Comparison of ENCODE assay signal across 8 mouse cellular contexts in genomic region chr11:115898886-115899285, GRCm38 (mm10). TPM values are rescaled to one million over a fixed set of nuclear protein-coding genes. Genes with fewer than 3 reads are reported as not detected.
DNase-seq lines count a peak whose midpoint lies in the region; ATAC-seq and TF ChIP-seq lines count a peak whose summit lies in the region.

No protein-coding gene starts in this region.

- H3K9ac ChIP-seq in forebrain, postnatal 0 days: no peak overlapping the region
- no peak overlapping the region for H3K9ac ChIP-seq in forebrain, embryonic 15.5 days (replicated peaks)
- H3K9ac ChIP-seq in hindbrain, embryonic 12.5 days: no peak overlapping the region

- H3K9me3 ChIP-seq in forebrain, postnatal 0 days (ENCODE audit: low read length): no peaks in the 10 kb centered on the region
- no peaks in the 10 kb centered on the region for H3K9me3 ChIP-seq in forebrain, embryonic 15.5 days
- no peaks in the 10 kb centered on the region for H3K9me3 ChIP-seq in G1E (replicated peaks)
- no peaks in the 10 kb centered on the region for H3K9me3 ChIP-seq in hindbrain, embryonic 12.5 days (replicated peaks)

- 0 out of 2 replicates have a peak, but pooled peaks cover 5% of the 10 kb centered on the region for H3K36me3 ChIP-seq in forebrain, postnatal 0 days (ENCODE audit: insufficient read depth)
- H3K36me3 ChIP-seq in forebrain, embryonic 15.5 days: peaks cover 12% of the 10 kb centered on the region
- peaks cover 81% of the 10 kb centered on the region for H3K36me3 ChIP-seq in G1E (replicated peaks)
- H3K36me3 ChIP-seq in hindbrain, embryonic 12.5 days: peaks cover 31% of the 10 kb centered on the region
- no peaks in the 10 kb centered on the region for H3K36me3 ChIP-seq in myocyte (ENCODE audit: control insufficient read depth, insufficient read depth)

- DNase-seq in forebrain, postnatal 0 days: peak; percentile 30
- peak; percentile 56 for DNase-seq in G1E (ENCODE audit: low spot score)
- DNase-seq in embryo, embryonic 10.5 days (ENCODE audit: low spot score): peak; percentile 61
- peak; percentile 32 to 64 for DNase-seq in left cerebral cortex, postnatal 25 days (ENCODE audit: low spot score in 2 of 2)
- DNase-seq in thymus, postnatal 14 days: peak; percentile 86

- H3K4me1 ChIP-seq in forebrain, postnatal 0 days (ENCODE audit: insufficient read depth): no peaks in the 10 kb centered on the region
- H3K4me1 ChIP-seq in forebrain, embryonic 15.5 days: 0 out of 2 replicates have a peak, but pooled peaks cover 3% of the 10 kb centered on the region
- H3K4me1 ChIP-seq in G1E (ENCODE audit: insufficient read depth, low read depth, low read length): peaks cover 67% of the 10 kb centered on the region
- H3K4me1 ChIP-seq in hindbrain, embryonic 12.5 days: peaks cover 30% of the 10 kb centered on the region

- no peak overlapping the region for H3K27ac ChIP-seq in forebrain, postnatal 0 days (ENCODE audit: low read depth, low read length)
- H3K27ac ChIP-seq in forebrain, embryonic 15.5 days (replicated peaks): no peak overlapping the region
- peak overlapping the region; percentile 44 for H3K27ac ChIP-seq in hindbrain, embryonic 12.5 days

- ATAC-seq in forebrain, postnatal 0 days: peak; percentile 88
- no peak for ATAC-seq in forebrain, embryonic 15.5 days (replicated peaks)
- no peak for ATAC-seq in G1E (ENCODE audit: extremely low read depth, insufficient number of reproducible peaks, low FRiP score, poor library complexity, severe bottlenecking)
- no peak for ATAC-seq in hindbrain, embryonic 12.5 days (ENCODE audit: low FRiP score)

- no peaks in the 10 kb centered on the region for H3K27me3 ChIP-seq in forebrain, postnatal 0 days (ENCODE audit: insufficient read depth, low read length)
- no peaks in the 10 kb centered on the region for H3K27me3 ChIP-seq in forebrain, embryonic 15.5 days
- H3K27me3 ChIP-seq in G1E (ENCODE audit: insufficient read depth, low read length) (no peaks in the 10 kb centered on the region), myocyte (ENCODE audit: control insufficient read depth, insufficient read depth, insufficient read length) (no peaks in the 10 kb centered on the region)
- H3K27me3 ChIP-seq in hindbrain, embryonic 12.5 days: no peaks in the 10 kb centered on the region

- no peak for TF ChIP-seq POLR2A in myocyte (IDR thresholded peaks at IDR 0.05; ENCODE audit: insufficient read length, low read depth)

- no peak overlapping the region for H3K4me3 ChIP-seq in forebrain, postnatal 0 days (ENCODE audit: low read depth, low read length)
- no peak overlapping the region for H3K4me3 ChIP-seq in forebrain, embryonic 15.5 days
- H3K4me3 ChIP-seq in G1E (ENCODE audit: low read depth, low read length): peak overlapping the region; percentile 39; the same call in 1 of the 2 replicates
- no peak overlapping the region for H3K4me3 ChIP-seq in hindbrain, embryonic 12.5 days
- no peak overlapping the region for H3K4me3 ChIP-seq in myocyte

- WGBS in forebrain, postnatal 0 days: 16% methylated on average over 4 of the region's 4 CpGs
- WGBS in forebrain, embryonic 15.5 days: 21% methylated on average over 4 of the region's 4 CpGs
- WGBS in hindbrain, embryonic 12.5 days: 15% methylated on average over 4 of the region's 4 CpGs

- intact Hi-C loops in left cerebral cortex, postnatal 25 days (cut with DNase I): no loop called here

- peak; percentile 59 for TF ChIP-seq CTCF in forebrain, postnatal 0 days (IDR thresholded peaks at IDR 0.05; ENCODE audit: low read depth)
- TF ChIP-seq CTCF in G1E (IDR thresholded peaks at IDR 0.05; ENCODE audit: low read depth, low read length): peak; percentile 91

- no peaks in the 10 kb centered on the region for H3K79me2 ChIP-seq in myocyte (ENCODE audit: control insufficient read depth, insufficient read depth)

- H3K4me2 ChIP-seq in forebrain, postnatal 0 days (ENCODE audit: low read depth): no peak overlapping the region
- no peak overlapping the region for H3K4me2 ChIP-seq in forebrain, embryonic 15.5 days (replicated peaks)
- H3K4me2 ChIP-seq in hindbrain, embryonic 12.5 days (replicated peaks): no peak overlapping the region
- H3K4me2 ChIP-seq in myocyte (ENCODE audit: low read depth): peak overlapping the region; percentile 76

- no peak overlapping the region for H3ac ChIP-seq in myocyte (ENCODE audit: control insufficient read depth, insufficient read length)

TF ChIP-seq in myocyte, 11 proteins besides CTCF, POLR2A, EP300 and RAD21:
- TF ChIP-seq MYOG (IDR thresholded peaks at IDR 0.05; ENCODE audit: control insufficient read depth in 1 of 3, insufficient read depth in 1 of 3, insufficient read length in 2 of 3, low read depth in 2 of 3): no peak
- TF ChIP-seq MYOD1 (IDR thresholded peaks at IDR 0.05; ENCODE audit: control insufficient read depth in 1 of 3, insufficient read length in 2 of 3, low read depth in 2 of 3): peak in 1 of 3 experiments; percentile 9

RNA-seq across cellular contexts. Expression of gene Smim5, which starts 0.9 kb away (rescaled TPM):
- total RNA-seq in forebrain, postnatal 0 days (2014; rRNA removed): 0.95 and 1.0 TPM in 2 replicates
- polyA plus RNA-seq in forebrain, postnatal 0 days (2015; fragmentation: Nextera tagmentation; extraction: Ambion mirVana): 2.4 and 2.5 TPM in 2 replicates
- polyA plus RNA-seq in forebrain, embryonic 15.5 days (2015; fragmentation: Nextera tagmentation; extraction: Ambion mirVana): 1.2 and 2.5 TPM in 2 replicates
- 8.0 and 14.7 TPM in 2 replicates for total RNA-seq in G1E (2014; fragmentation: Nextera tagmentation)
- total RNA-seq in G1E (2017): 30.0 and 38.1 TPM in 2 replicates
- 10.0 and 11.7 TPM in 2 replicates for polyA plus RNA-seq in G1E (2012)
- 2.3 and 4.2 TPM in 2 replicates for polyA plus RNA-seq in hindbrain, embryonic 12.5 days (2016; fragmentation: Nextera tagmentation; extraction: Ambion mirVana)
- under 1 TPM in 1 of 2 experiments, not detected in 1; 0.32 TPM for total RNA-seq in left cerebral cortex, postnatal 25 days (2021)
- 49.4 TPM for polyA plus RNA-seq in myocyte (2012; fragmentation: generic; extraction: Trizol)

RNA-seq across cellular contexts. Expression of gene Smim6, which starts 12.9 kb away (rescaled TPM):
- total RNA-seq in forebrain, postnatal 0 days (2014; rRNA removed): not detected in 2 replicates
- 0.27 TPM in 1 of 2 replicates, not detected in the other for polyA plus RNA-seq in forebrain, postnatal 0 days (2015; fragmentation: Nextera tagmentation; extraction: Ambion mirVana)
- 0.94 and 1.1 TPM in 2 replicates for polyA plus RNA-seq in forebrain, embryonic 15.5 days (2015; fragmentation: Nextera tagmentation; extraction: Ambion mirVana)
- total RNA-seq in G1E (2014; fragmentation: Nextera tagmentation): 2.4 TPM in 1 of 2 replicates, not detected in the other
- 0.23 TPM in 1 of 2 replicates, not detected in the other for total RNA-seq in G1E (2017)
- not detected in 2 replicates for polyA plus RNA-seq in G1E (2012)
- polyA plus RNA-seq in hindbrain, embryonic 12.5 days (2016; fragmentation: Nextera tagmentation; extraction: Ambion mirVana): 1.3 TPM in 2 replicates
- not detected for total RNA-seq in left cerebral cortex, postnatal 25 days (2021)
- polyA plus RNA-seq in myocyte (2012; fragmentation: generic; extraction: Trizol): 7.8 TPM

RNA-seq across cellular contexts. Expression of gene Sap30bp, which starts 34.2 kb away (rescaled TPM):
- total RNA-seq in forebrain, postnatal 0 days (2014; rRNA removed): 60.4 and 70.9 TPM in 2 replicates
- 49.5 and 59.4 TPM in 2 replicates for polyA plus RNA-seq in forebrain, postnatal 0 days (2015; fragmentation: Nextera tagmentation; extraction: Ambion mirVana)
- 53.3 and 53.6 TPM in 2 replicates for polyA plus RNA-seq in forebrain, embryonic 15.5 days (2015; fragmentation: Nextera tagmentation; extraction: Ambion mirVana)
- total RNA-seq in G1E (2014; fragmentation: Nextera tagmentation): 28.7 and 30.8 TPM in 2 replicates
- 110 and 131 TPM in 2 replicates for total RNA-seq in G1E (2017)
- 23.4 and 27.8 TPM in 2 replicates for polyA plus RNA-seq in G1E (2012)
- polyA plus RNA-seq in hindbrain, embryonic 12.5 days (2016; fragmentation: Nextera tagmentation; extraction: Ambion mirVana): 51.0 and 54.4 TPM in 2 replicates
- 10 to 100 TPM; 40.4 to 45.5 TPM for total RNA-seq in left cerebral cortex, postnatal 25 days (2021)
- polyA plus RNA-seq in myocyte (2012; fragmentation: generic; extraction: Trizol): 84.9 TPM

RNA-seq across cellular contexts. Expression of gene Recql5, which starts 34.4 kb away (rescaled TPM):
- total RNA-seq in forebrain, postnatal 0 days (2014; rRNA removed): 14.5 and 18.9 TPM in 2 replicates
- 6.9 and 8.4 TPM in 2 replicates for polyA plus RNA-seq in forebrain, postnatal 0 days (2015; fragmentation: Nextera tagmentation; extraction: Ambion mirVana)
- polyA plus RNA-seq in forebrain, embryonic 15.5 days (2015; fragmentation: Nextera tagmentation; extraction: Ambion mirVana): 24.6 and 29.2 TPM in 2 replicates
- total RNA-seq in G1E (2014; fragmentation: Nextera tagmentation) (17.4 and 24.9 TPM in 2 replicates), G1E (2017) (16.0 and 23.6 TPM in 2 replicates)
- polyA plus RNA-seq in G1E (2012) (17.3 and 17.4 TPM in 2 replicates), myocyte (2012; fragmentation: generic; extraction: Trizol) (13.1 TPM)
- polyA plus RNA-seq in hindbrain, embryonic 12.5 days (2016; fragmentation: Nextera tagmentation; extraction: Ambion mirVana): 31.8 and 34.7 TPM in 2 replicates
- 10 to 100 TPM; 22.3 to 26.3 TPM for total RNA-seq in left cerebral cortex, postnatal 25 days (2021)

RNA-seq across cellular contexts. Expression of gene Myo15b, which starts 40.7 kb away (rescaled TPM):
- not detected in 2 replicates for total RNA-seq in forebrain, postnatal 0 days (2014; rRNA removed)
- 0.01 TPM in 1 of 2 replicates, not detected in the other for polyA plus RNA-seq in forebrain, postnatal 0 days (2015; fragmentation: Nextera tagmentation; extraction: Ambion mirVana)
- polyA plus RNA-seq in forebrain, embryonic 15.5 days (2015; fragmentation: Nextera tagmentation; extraction: Ambion mirVana): 0.17 TPM in 1 of 2 replicates, not detected in the other
- total RNA-seq in G1E (2014; fragmentation: Nextera tagmentation): 1.1 TPM in 1 of 2 replicates, not detected in the other
- 0.16 and 0.17 TPM in 2 replicates for total RNA-seq in G1E (2017)
- 0.33 and 0.35 TPM in 2 replicates for polyA plus RNA-seq in G1E (2012)
- polyA plus RNA-seq in hindbrain, embryonic 12.5 days (2016; fragmentation: Nextera tagmentation; extraction: Ambion mirVana): 0.05 and 0.12 TPM in 2 replicates
- under 1 TPM; 0.11 to 0.23 TPM for total RNA-seq in left cerebral cortex, postnatal 25 days (2021)
- 0.23 TPM for polyA plus RNA-seq in myocyte (2012; fragmentation: generic; extraction: Trizol)

Comparison
In these comparisons a context has a peak if more than half of its experiments do, and no peak if none do; other contexts are left out.
1. DNase-seq: peak in every context shown above with its lines; median percentile 86 in thymus, postnatal 14 days; 61 in embryo, embryonic 10.5 days; 56 in G1E; 48 in left cerebral cortex, postnatal 25 days; 30 in forebrain, postnatal 0 days.